Mouse (Mus musculus): ENCODE results near the gene Chrm5. TPM values are rescaled to one million over a fixed set of nuclear protein-coding genes. Genes with fewer than 3 reads are reported as not detected.

Chrm5 gene
- polyA plus RNA-seq, 1 experiment, result not detected

DNA sequence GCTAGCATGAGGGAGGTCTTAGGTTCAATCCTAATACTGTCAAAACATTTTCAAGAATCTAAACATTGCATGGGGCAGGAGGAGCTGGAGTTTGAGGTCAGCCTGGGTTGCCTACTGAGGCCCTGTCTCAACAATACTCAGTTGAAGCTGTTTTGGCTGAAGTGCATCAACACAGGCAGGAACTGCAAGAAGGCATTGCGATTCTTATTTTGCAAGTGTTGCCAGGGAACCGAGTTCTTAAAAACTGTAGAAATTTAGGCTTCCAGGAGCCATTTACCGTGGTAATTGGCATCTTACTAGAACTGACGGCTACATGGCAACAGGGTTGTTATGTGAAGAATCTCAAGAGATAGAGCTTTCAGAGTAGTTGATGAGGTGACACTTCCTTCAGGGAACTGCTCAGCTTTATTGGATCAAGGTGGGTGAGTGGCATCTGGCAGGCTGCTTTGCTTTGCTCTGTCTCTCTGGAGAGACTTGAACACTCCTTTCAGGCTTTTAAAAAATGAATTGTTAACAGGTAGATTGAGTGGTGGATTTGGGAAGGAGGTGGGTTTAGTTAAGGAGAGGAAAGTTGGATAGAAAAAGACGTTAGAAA is 26.4 kb upstream of the Chrm5 start:
- H3K36me3 ChIP-seq (ENCODE audit: control insufficient read depth), result no peaks in the 10 kb centered on the region; the same call in 1 of the 2 replicates
- no peaks in the 10 kb centered on the region for H3K9me3 ChIP-seq (ENCODE audit: control insufficient read depth, low read length)
- TF ChIP-seq TAL1 (IDR thresholded peaks at IDR 0.05; ENCODE audit: low read length), result no peak
- TF ChIP-seq GATA1 (IDR thresholded peaks at IDR 0.05; ENCODE audit: low read length), result no peak
- no peaks in the 10 kb centered on the region for H3K27me3 ChIP-seq (ENCODE audit: control insufficient read depth)
- no peak overlapping the region for H3K4me3 ChIP-seq (replicated peaks)
- peaks cover 33% of the 10 kb centered on the region for H3K4me1 ChIP-seq (ENCODE audit: control insufficient read depth)

DNA sequence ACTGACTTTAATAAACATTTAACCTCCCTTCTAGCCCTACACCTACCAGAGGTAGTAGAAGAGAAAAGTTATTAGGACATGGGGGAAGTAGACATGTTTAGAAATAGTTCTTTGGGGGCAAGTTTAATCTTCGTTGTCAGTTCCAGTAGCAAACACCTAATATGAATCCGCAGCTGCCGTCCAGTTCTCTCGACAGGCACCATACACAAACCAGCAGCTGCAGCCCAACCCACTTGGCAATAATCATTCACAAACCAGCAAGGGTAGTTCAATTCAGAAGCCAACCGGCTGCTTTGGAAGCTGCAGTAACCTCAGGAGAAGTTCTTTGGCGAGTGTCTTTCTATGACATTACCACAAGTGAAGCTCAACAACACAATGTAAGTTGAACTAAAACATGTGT is 23.4 kb upstream of the Chrm5 start:
- no peaks in the 10 kb centered on the region; the same call in 1 of the 2 replicates for H3K36me3 ChIP-seq (ENCODE audit: control insufficient read depth)
- H3K4me1 ChIP-seq (ENCODE audit: control insufficient read depth), result peaks cover 29% of the 10 kb centered on the region

DNA sequence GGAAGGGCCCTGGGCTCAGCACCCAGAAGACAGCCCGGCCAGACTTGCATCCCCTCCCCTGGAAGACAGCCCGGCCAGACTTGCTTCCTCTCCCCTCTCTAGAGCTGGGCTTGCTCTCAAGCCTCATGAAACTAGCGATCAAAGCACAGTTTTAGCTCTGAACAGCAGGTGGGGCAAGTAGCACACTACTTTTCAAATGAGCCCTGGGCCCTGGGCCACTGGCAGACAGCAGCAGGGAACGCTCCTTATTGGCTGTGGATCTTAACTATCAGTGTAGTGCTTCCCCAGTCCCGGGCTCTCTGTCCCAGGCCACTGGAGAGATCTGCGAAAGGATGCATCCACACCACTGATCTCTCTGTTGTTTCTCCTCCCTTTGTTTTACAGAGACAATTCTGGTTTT is 20.6 kb upstream of the Chrm5 start:
- Histone ChIP-seq H3K9me3 (ENCODE audit: control insufficient read depth, low read length) (no peaks in the 10 kb centered on the region), H3K27me3 (ENCODE audit: control insufficient read depth) (no peaks in the 10 kb centered on the region), H3K36me3 (ENCODE audit: control insufficient read depth) (no peaks in the 10 kb centered on the region; the same call in 1 of the 2 replicates), H3K4me1 (ENCODE audit: control insufficient read depth) (peaks cover 29% of the 10 kb centered on the region), H3K4me3 (replicated peaks) (no peak overlapping the region)
- TF ChIP-seq TAL1 (IDR thresholded peaks at IDR 0.05; ENCODE audit: low read length) (no peak), GATA1 (IDR thresholded peaks at IDR 0.05; ENCODE audit: low read length) (no peak)

More for the DNA sequence above, 23.4 kb upstream of the Chrm5 start:
- TF ChIP-seq TAL1 (IDR thresholded peaks at IDR 0.05; ENCODE audit: low read length) (no peak), GATA1 (IDR thresholded peaks at IDR 0.05; ENCODE audit: low read length) (no peak)
- H3K9me3 ChIP-seq (ENCODE audit: control insufficient read depth, low read length), result no peaks in the 10 kb centered on the region
- H3K4me3 ChIP-seq (replicated peaks), result no peak overlapping the region
- H3K27me3 ChIP-seq (ENCODE audit: control insufficient read depth), result no peaks in the 10 kb centered on the region

DNA sequence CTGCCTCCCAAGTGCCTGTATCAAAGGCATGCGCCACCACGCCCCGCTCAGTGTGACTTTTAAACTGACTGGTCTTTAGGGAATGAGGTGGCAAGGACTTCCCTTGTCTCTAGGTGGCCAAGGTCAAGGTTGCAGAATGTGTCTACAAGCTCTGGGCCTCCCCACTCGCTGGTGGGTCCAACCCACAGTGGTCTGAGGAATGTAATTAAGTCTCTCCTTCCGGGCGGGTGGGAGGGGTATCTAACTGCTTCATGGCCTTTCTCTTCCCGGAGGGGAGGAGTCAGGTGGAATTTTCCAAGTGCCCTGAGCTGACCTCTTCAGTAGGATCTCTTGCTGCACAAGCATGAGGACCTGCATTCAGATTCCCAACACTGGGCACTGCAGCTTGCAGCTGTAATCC is 17.3 kb upstream of the Chrm5 start:
- H3K4me1 ChIP-seq (ENCODE audit: control insufficient read depth), result peaks cover 45% of the 10 kb centered on the region
- no peaks in the 10 kb centered on the region for H3K9me3 ChIP-seq (ENCODE audit: control insufficient read depth, low read length)
- no peaks in the 10 kb centered on the region for H3K27me3 ChIP-seq (ENCODE audit: control insufficient read depth)
- H3K36me3 ChIP-seq (ENCODE audit: control insufficient read depth), result no peaks in the 10 kb centered on the region
- no peak for TF ChIP-seq GATA1 (IDR thresholded peaks at IDR 0.05; ENCODE audit: low read length)
- TF ChIP-seq TAL1 (IDR thresholded peaks at IDR 0.05; ENCODE audit: low read length), result no peak
- no peak overlapping the region for H3K4me3 ChIP-seq (replicated peaks)

DNA sequence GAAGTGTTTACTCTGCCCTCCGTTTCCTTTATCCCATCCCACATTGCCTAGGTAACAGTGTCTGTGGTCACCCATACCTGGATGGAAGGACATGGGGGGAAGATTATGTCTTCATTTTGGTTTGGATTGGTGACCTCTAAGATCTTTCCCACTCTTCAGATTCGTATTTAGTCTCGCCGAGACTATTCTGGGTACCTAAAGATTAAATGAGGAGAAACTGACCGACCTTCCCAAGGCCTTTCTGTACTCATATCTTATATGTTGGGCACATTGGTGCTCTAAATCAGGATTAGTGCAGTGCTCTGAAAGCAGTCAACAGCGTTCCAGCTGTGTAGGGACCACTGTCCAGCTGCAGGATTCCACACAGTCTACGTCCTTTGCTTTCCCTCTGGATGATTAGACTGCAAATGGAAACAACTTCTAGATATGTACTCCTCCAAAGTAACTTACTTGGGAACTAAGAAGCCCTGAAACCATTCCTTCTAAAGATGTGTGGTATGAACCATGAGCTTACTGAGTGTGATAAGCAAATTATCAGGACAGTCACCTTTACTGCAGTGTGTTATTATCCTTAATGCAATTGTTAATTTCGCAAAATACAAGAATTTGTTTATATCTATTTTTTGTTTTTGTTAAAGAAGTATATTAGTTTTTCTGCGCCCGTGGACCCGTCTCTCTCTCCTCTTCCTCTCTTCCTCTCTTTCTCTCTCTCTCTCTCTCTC is 13.1 kb upstream of the Chrm5 start:
- no peak for TF ChIP-seq TAL1 (IDR thresholded peaks at IDR 0.05; ENCODE audit: low read length)
- TF ChIP-seq GATA1 (IDR thresholded peaks at IDR 0.05; ENCODE audit: low read length), result no peak
- Histone ChIP-seq H3K4me1 (ENCODE audit: control insufficient read depth) (peaks cover 43% of the 10 kb centered on the region), H3K9me3 (ENCODE audit: control insufficient read depth, low read length) (no peaks in the 10 kb centered on the region), H3K4me3 (replicated peaks) (peak overlapping the region; percentile 80), H3K36me3 (ENCODE audit: control insufficient read depth) (no peaks in the 10 kb centered on the region), H3K27me3 (ENCODE audit: control insufficient read depth) (no peaks in the 10 kb centered on the region)

DNA sequence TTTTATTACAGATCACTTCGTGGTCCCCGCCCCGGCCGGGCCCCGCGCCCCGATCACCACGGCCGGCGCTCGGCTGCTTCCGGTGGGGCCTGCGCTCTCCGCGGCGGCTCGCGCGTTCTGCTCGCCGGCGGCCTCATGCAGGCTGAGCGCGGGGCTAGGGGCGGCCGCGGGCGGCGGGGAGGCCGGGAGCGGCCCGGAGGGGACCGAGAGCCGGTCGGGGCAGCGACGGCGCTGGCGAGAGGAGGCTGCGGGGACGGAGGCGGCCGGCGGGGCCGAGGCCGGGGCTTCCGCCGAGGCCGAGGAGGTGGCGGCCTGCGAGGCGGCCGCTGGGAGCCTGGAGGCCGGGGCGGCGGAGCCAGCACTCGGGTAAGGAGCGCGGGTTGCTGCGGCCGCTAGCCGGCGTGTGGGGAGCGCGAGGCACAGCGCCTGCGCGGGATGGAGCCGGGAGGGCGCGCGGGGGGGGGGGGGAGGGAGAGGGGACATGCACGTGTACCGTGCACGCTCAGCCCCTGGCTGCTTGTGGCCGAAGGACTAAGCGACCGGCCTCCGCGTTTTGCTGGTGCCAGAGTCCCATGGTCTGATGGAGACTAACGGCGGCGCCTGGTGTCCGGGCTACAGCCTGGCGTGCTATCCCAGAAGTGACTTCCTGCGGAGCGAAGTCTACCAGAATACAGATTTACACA is 12.4 kb upstream of the Chrm5 start, which contains the start of gene Aven:
Aven (plus strand) TSS at position 109 of the 683 bp plus-strand sequence.
- no peaks in the 10 kb centered on the region for H3K9me3 ChIP-seq (ENCODE audit: control insufficient read depth, low read length)
- peaks cover 38% of the 10 kb centered on the region for H3K4me1 ChIP-seq (ENCODE audit: control insufficient read depth)
- H3K36me3 ChIP-seq (ENCODE audit: control insufficient read depth), result no peaks in the 10 kb centered on the region
- no peak for TF ChIP-seq GATA1 (IDR thresholded peaks at IDR 0.05; ENCODE audit: low read length)
- TF ChIP-seq TAL1 (IDR thresholded peaks at IDR 0.05; ENCODE audit: low read length), result no peak
- H3K27me3 ChIP-seq (ENCODE audit: control insufficient read depth), result no peaks in the 10 kb centered on the region
- peak within 1 kb of the TSS; percentile 80 for H3K4me3 ChIP-seq (replicated peaks)

DNA sequence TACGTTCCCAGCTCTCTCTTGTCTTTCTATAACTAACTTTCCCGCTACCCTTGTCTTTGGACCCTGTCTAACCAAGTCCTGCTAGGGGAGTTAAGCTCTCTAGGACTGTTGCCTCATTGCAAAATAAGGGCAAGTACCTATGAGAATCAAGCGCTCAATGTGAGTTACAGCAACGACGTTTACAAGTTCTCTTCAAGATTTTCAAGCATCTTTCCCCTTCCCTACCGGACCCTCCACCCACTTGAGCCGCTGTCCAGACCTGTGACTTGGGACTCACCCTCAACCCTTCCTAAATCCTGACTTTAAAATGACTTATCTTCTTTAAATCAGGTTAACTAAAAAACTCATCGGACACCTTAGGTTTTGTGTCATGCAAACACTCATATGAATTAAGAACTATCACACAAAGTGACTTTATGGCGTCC is 11.9 kb upstream of the Chrm5 start:
- Histone ChIP-seq H3K4me3 (replicated peaks) (peak overlapping the region; percentile 80), H3K36me3 (ENCODE audit: control insufficient read depth) (no peaks in the 10 kb centered on the region), H3K27me3 (ENCODE audit: control insufficient read depth) (no peaks in the 10 kb centered on the region), H3K4me1 (ENCODE audit: control insufficient read depth) (peaks cover 36% of the 10 kb centered on the region), H3K9me3 (ENCODE audit: control insufficient read depth, low read length) (no peaks in the 10 kb centered on the region)
- TF ChIP-seq TAL1 (IDR thresholded peaks at IDR 0.05; ENCODE audit: low read length), result no peak
- TF ChIP-seq GATA1 (IDR thresholded peaks at IDR 0.05; ENCODE audit: low read length), result no peak

DNA sequence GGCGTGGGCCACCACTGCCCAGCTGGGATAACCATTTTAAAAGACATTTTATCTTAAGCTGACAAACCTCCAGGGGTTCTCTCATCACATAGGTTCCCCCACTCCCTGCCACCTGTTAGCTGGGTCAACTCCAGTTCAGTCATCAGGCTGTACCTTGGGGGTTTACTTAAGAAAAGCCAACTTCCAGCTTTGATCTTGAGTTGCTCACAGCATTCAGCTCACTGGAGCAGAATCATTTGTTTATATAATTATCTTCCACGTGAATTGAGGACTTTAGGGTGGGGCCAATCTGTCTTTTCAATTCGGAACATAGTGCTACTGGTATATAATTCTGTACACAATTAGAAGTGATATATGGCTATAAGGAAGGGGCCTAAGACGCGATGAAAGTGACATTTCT is 11.1 kb upstream of the Chrm5 start:
- Histone ChIP-seq H3K4me3 (replicated peaks) (no peak overlapping the region), H3K9me3 (ENCODE audit: control insufficient read depth, low read length) (no peaks in the 10 kb centered on the region), H3K27me3 (ENCODE audit: control insufficient read depth) (no peaks in the 10 kb centered on the region), H3K4me1 (ENCODE audit: control insufficient read depth) (peaks cover 33% of the 10 kb centered on the region), H3K36me3 (ENCODE audit: control insufficient read depth) (no peaks in the 10 kb centered on the region)
- TF ChIP-seq TAL1 (IDR thresholded peaks at IDR 0.05; ENCODE audit: low read length) (no peak), GATA1 (IDR thresholded peaks at IDR 0.05; ENCODE audit: low read length) (no peak)
